Mouse (Mus musculus): ENCODE measurements around the gene BC017158.

- TF ChIP-seq CTCF (IDR thresholded peaks at IDR 0.05; ENCODE audit: control insufficient read depth, insufficient read depth, insufficient replicate concordance, low read depth, low read length) (no peak), POLR2A (IDR thresholded peaks at IDR 0.05; ENCODE audit: control insufficient read depth, low read depth, low read length) (no peak)
Observed at GRCm38 (mm10) chr7:128266056-128266455, 31.9 kb downstream of the BC017158 start.
